Mouse (Mus musculus) small intestine, adult 2 months (tissue): ENCODE results near the gene Reg3a. TPM values are rescaled to one million over a fixed set of nuclear protein-coding genes. Genes with fewer than 3 reads are reported as not detected.
"Not testable (repeated sequence)": the region's sequence is repeated elsewhere in the genome, so short reads cannot be mapped to it uniquely, and the experiment has no call there.

ENCODE experiments used
- H3K27ac ChIP-seq: fragments of 200-500 bp; 2 replicates; pipeline ENCODE4 v1.5.1; 2012; ENCODE audit warnings: low read depth, low read length, control low read depth, inconsistent platforms; ENCODE audit not compliant: insufficient read depth
- H3K27me3 ChIP-seq: fragments of 200-500 bp; 2 replicates; pipeline ENCODE4 v1.6.1; 2012; ENCODE audit warnings: mild to moderate bottlenecking, moderate library complexity, low read length, inconsistent platforms; ENCODE audit not compliant: control insufficient read depth, insufficient read depth
- H3K36me3 ChIP-seq: fragments of 200-500 bp; 2 replicates; pipeline ENCODE4 v1.6.1; 2012; ENCODE audit warnings: mild to moderate bottlenecking, low read length, control low read depth, inconsistent platforms; ENCODE audit not compliant: control insufficient read depth, insufficient read depth
- H3K4me1 ChIP-seq: fragments of 200-500 bp; 2 replicates; pipeline ENCODE4 v1.6.1; 2012; ENCODE audit warnings: low read length, inconsistent platforms, mixed read lengths; ENCODE audit not compliant: control insufficient read depth, insufficient read depth, insufficient read length
- H3K4me3 ChIP-seq: fragments of 200-500 bp; 2 replicates; pipeline ENCODE4 v1.5.1; 2012; ENCODE audit warnings: low read depth, mild to moderate bottlenecking, control low read depth, inconsistent platforms, low read length, moderate library complexity
- CTCF ChIP-seq: fragments of 200-500 bp; IDR thresholded peaks from 2 replicates; pipeline ENCODE4 v1.5.1; 2012; ENCODE audit warnings: low read depth, mild to moderate bottlenecking, control low read depth, inconsistent platforms, low read length, moderate library complexity, mixed read lengths; ENCODE audit not compliant: insufficient replicate concordance, insufficient read length; ENCODE audit errors: extremely low read depth
- POLR2A ChIP-seq: fragments of 200-500 bp; IDR thresholded peaks from 2 replicates; pipeline ENCODE4 v1.6.1; 2012; ENCODE audit warnings: low read depth, mild to moderate bottlenecking, control low read depth, inconsistent platforms, low read length, moderate library complexity
- WGBS: fragments of 180-500 bp; shearing (Covaris S2); methylation state at CpG from one replicate; pipeline ENCODE4 v1.1.7; 2018; 5-methylcytosine and 5-hydroxymethylcytosine counted together
- polyA plus RNA-seq: library from polyadenylated mRNA; depleted of rRNA; stranded (reverse); fragments of >200 nt; gene quantifications from 2 replicates; pipeline ENCODE4 v1.2.3, GENCODE M21; 2012; rRNA removed

The Reg3a gene
- polyA plus RNA-seq, 1 experiment = 67.5 TPM

GRCm38 (mm10) chr6:78385609-78386008, 5.1 kb downstream of the Reg3a start:
- Histone ChIP-seq H3K4me3 (no peak overlapping the region), H3K27me3 (no peaks in the 10 kb centered on the region), H3K27ac (no peak overlapping the region), H3K4me1 (peaks cover 13% of the 10 kb centered on the region; the same call in 1 of the 2 replicates), H3K36me3 (no peaks in the 10 kb centered on the region)
- no peak for TF ChIP-seq POLR2A
- TF ChIP-seq CTCF = no peak
- WGBS = 60% methylated on average over 3 of the region's 3 CpGs

- not testable (repeated sequence) for H3K27ac ChIP-seq
These were observed 14.8 kb downstream of the Reg3a start, which contains the start of gene Reg2 for GRCm38 (mm10) chr6:78395323-78395722. TSS of gene Reg2 (plus strand) at chr6:78395623.

GRCm38 (mm10) chr6:78422411-78422810, 41.9 kb downstream of the Reg3a start, which contains the start of gene Reg1:
TSS of gene Reg1 (plus strand) at chr6:78422711.
- H3K4me3 ChIP-seq, H3K27me3 ChIP-seq, H3K36me3 ChIP-seq, H3K27ac ChIP-seq, H3K4me1 ChIP-seq: not testable (repeated sequence)

More at GRCm38 (mm10) chr6:78395323-78395722, 14.8 kb downstream of the Reg3a start, which contains the start of gene Reg2:
- H3K4me1 ChIP-seq, H3K27me3 ChIP-seq, H3K36me3 ChIP-seq, H3K4me3 ChIP-seq: not testable (repeated sequence)
- WGBS = 99% methylated on average over 5 of the region's 17 CpGs

DNA sequence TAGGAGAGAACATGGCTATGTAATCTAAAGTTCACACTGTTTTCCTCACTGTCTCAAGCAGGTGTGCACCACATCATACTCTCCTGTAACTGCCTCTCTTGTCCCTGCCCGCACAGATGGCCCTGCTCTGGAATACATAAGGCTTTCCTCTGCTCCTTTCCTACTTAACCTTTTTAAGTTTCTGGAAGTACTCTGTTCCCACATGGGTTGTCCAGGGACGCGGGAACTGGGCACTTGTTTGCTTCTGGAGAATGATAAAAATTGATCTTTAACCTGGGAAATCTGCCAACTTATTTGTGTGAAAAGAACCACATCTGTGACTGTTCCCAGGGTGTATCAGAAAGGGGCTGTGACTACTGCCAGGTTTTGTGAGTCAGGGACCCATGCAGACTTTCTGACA, 45.0 kb downstream of the Reg3a start:
- no peaks in the 10 kb centered on the region for H3K27me3 ChIP-seq
- H3K4me3 ChIP-seq = no peak overlapping the region
- TF ChIP-seq CTCF (no peak), POLR2A (no peak)
- 21% methylated on average over 3 of the region's 3 CpGs for WGBS
- peaks cover 6% of the 10 kb centered on the region; the same call in 1 of the 2 replicates for H3K4me1 ChIP-seq
- no peaks in the 10 kb centered on the region for H3K36me3 ChIP-seq
- no peak overlapping the region for H3K27ac ChIP-seq

Other genes starting within 250 kb of the Reg3a start
- 621 and 3,428 TPM in 2 replicates for gene Reg3b, start 10.1 kb upstream of the Reg3a start, polyA plus RNA-seq
- gene Reg3d, start 1.8 kb upstream of the Reg3a start, polyA plus RNA-seq = 67.1 TPM in 1 of 2 replicates, not detected in the other
- gene Reg2, start 14.9 kb downstream of the Reg3a start, polyA plus RNA-seq = 1.5 and 856 TPM in 2 replicates
- gene Reg1, start 42.0 kb downstream of the Reg3a start, polyA plus RNA-seq = 30.8 and 4,882 TPM in 2 replicates
- 394 and 1,292 TPM in 2 replicates for gene Reg3g, start 88.2 kb downstream of the Reg3a start, polyA plus RNA-seq